Mouse (Mus musculus) stomach, postnatal 0 days (tissue): ENCODE results near the gene Mbnl1.

Experiments used
- CTCF ChIP-seq: IDR thresholded peaks from 2 replicates; pipeline ENCODE4 v1.5.1; 2016; ENCODE audit warnings: antibody characterized with exemption, low read depth, mild to moderate bottlenecking, moderate library complexity
- EP300 ChIP-seq: optimal IDR thresholded peaks from 2 replicates; pipeline ENCODE3; 2016; ENCODE audit warnings: antibody characterized with exemption

- peak; percentile 88 for TF ChIP-seq CTCF
- TF ChIP-seq EP300 = no peak
Observed at GRCm38 (mm10) chr3:60601686-60602085, 129.1 kb downstream of the Mbnl1 start.
